Mouse (Mus musculus) midbrain, embryonic 13.5 days (tissue): ENCODE measurements around the gene Spon2. TPM values are rescaled to one million over a fixed set of nuclear protein-coding genes. Genes with fewer than 3 reads are reported as not detected.

Experiments
- ATAC-seq: fragments of 200-750 bp; cut with Nextera tagmentation; 2 replicates; pipeline ENCODE4 v1.8.0; 2017; ENCODE audit warnings: mild to moderate bottlenecking, moderate TSS enrichment, moderate library complexity
- H3K27ac ChIP-seq: fragments of 300-500 bp; sonication (generic); 2 replicates; pipeline ENCODE4 v1.5.1; 2015; ENCODE audit warnings: inconsistent platforms, mild to moderate bottlenecking, moderate library complexity
- H3K27me3 ChIP-seq: fragments of 300-500 bp; sonication (generic); 2 replicates; pipeline ENCODE4 v1.6.1; 2015; ENCODE audit warnings: mild to moderate bottlenecking, inconsistent platforms
- H3K36me3 ChIP-seq: fragments of 300-500 bp; sonication (generic); 2 replicates; pipeline ENCODE4 v1.6.1; 2015; ENCODE audit warnings: mild to moderate bottlenecking, inconsistent platforms
- H3K4me1 ChIP-seq: fragments of 300-500 bp; sonication (generic); replicated peaks from 2 replicates; pipeline ENCODE4 v1.6.1; 2015; ENCODE audit warnings: inconsistent platforms
- H3K4me2 ChIP-seq: fragments of 300-500 bp; sonication (generic); replicated peaks from 2 replicates; pipeline ENCODE4 v1.6.1; 2015; ENCODE audit warnings: moderate library complexity, mild to moderate bottlenecking, inconsistent platforms
- H3K4me3 ChIP-seq: fragments of 300-500 bp; sonication (generic); replicated peaks from 2 replicates; pipeline ENCODE4 v1.5.1; 2015; ENCODE audit warnings: mild to moderate bottlenecking, inconsistent platforms
- H3K9ac ChIP-seq: fragments of 300-500 bp; sonication (generic); replicated peaks from 2 replicates; pipeline ENCODE4 v1.6.1; 2015; ENCODE audit warnings: mild to moderate bottlenecking, inconsistent platforms
- H3K9me3 ChIP-seq: fragments of 300-500 bp; sonication (generic); 2 replicates; pipeline ENCODE4 v1.6.1; 2016; ENCODE audit warnings: mild to moderate bottlenecking, inconsistent platforms
- WGBS: fragments of 180-500 bp; shearing (Covaris S2); methylation state at CpG from one replicate; pipeline ENCODE4 v1.1.7; 2015; 5-methylcytosine and 5-hydroxymethylcytosine counted together
- polyA plus RNA-seq: library from polyadenylated mRNA; unstranded; fragments of >200 nt; fragmentation: Nextera tagmentation; extraction: Ambion mirVana; gene quantifications from 2 replicates; pipeline ENCODE4 v1.2.1, GENCODE M21; 2015

Spon2 gene
- polyA plus RNA-seq, 1 experiment from 2014 or later: 1.9 TPM

DNA sequence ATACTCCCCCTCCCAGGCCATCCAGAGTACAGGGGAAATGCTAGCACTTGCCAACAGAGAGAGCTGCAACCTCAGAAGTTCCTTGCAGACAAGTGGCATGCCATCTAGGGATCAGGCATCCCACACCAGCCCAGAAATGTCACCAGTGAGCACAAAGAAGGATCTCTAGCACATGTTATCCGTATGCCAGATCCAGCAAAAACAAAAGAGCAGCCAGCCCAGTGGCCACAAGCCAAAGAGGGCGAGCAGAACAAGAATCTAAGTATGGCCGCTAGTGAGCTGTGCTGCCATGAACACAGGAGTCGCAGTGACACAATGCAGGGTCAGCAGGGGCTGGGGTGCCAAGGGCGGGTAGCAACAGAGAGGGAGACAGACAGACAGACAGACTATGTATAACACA lies 12.0 kb upstream of the Spon2 start:
- 53% methylated on average over 5 of the region's 5 CpGs for WGBS
- H3K27ac ChIP-seq: no peak overlapping the region
- no peak overlapping the region for H3K4me3 ChIP-seq
- H3K27me3 ChIP-seq: no peaks in the 10 kb centered on the region
- no peak for ATAC-seq
- no peaks in the 10 kb centered on the region for H3K4me1 ChIP-seq
- H3K36me3 ChIP-seq: no peaks in the 10 kb centered on the region
- no peak overlapping the region for H3K4me2 ChIP-seq
- H3K9ac ChIP-seq: no peak overlapping the region
- no peaks in the 10 kb centered on the region for H3K9me3 ChIP-seq

DNA sequence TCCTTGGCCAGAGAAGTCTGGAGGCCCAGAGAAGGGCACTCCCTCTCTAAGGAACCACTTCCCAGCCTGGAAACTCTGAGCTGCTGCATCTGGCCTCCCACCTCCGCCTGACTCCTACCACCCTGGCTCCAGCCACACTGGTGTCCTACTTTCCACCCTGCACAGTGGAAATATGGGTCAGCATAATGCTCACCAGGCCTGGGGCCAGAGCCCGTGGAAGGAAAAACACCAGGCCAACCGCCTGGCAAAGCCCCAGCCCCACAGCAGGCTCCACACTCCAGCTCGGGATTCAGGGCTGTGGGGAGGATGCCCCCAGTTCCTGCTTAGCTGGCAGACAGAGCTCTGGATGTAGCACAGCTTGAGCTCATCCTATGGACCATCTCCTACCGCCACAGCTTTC lies 10.2 kb upstream of the Spon2 start:
- H3K9me3 ChIP-seq: no peaks in the 10 kb centered on the region
- no peak overlapping the region for H3K4me3 ChIP-seq
- H3K4me2 ChIP-seq: no peak overlapping the region
- no peaks in the 10 kb centered on the region for H3K27me3 ChIP-seq
- H3K27ac ChIP-seq: no peak overlapping the region
- no peak for ATAC-seq
- 68% methylated on average over 5 of the region's 5 CpGs for WGBS
- 0 out of 2 replicates have a peak overlapping the region, but pooled peaks have one; percentile 20 for H3K9ac ChIP-seq
- H3K36me3 ChIP-seq: no peaks in the 10 kb centered on the region
- H3K4me1 ChIP-seq: no peaks in the 10 kb centered on the region

DNA sequence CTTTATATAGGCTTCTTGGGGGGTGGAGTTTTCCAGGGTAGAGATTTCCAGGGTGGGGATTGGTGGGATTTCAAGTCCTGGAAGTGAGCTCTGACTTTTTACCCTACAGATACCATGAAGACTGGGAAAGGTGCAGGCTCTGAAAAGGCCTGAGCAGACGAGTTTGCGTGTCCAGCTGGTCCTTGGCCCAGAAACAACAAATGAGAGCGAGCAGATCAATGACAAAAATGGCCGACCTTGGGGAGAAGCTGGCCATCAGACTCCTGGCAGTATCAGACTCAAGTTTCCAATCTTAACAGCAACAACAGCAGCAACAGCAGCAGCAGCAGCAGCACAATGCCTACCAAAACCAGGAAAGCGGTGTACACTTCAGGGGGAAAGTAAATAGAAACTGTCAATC lies 7.4 kb upstream of the Spon2 start:
- H3K9me3 ChIP-seq: no peaks in the 10 kb centered on the region
- no peak overlapping the region for H3K9ac ChIP-seq
- ATAC-seq: no peak
- no peak overlapping the region for H3K4me2 ChIP-seq
- no peak overlapping the region for H3K27ac ChIP-seq
- WGBS: 85% methylated on average over 5 of the region's 5 CpGs
- H3K36me3 ChIP-seq: no peaks in the 10 kb centered on the region
- H3K27me3 ChIP-seq: no peaks in the 10 kb centered on the region
- no peak overlapping the region for H3K4me3 ChIP-seq
- H3K4me1 ChIP-seq: no peaks in the 10 kb centered on the region

DNA sequence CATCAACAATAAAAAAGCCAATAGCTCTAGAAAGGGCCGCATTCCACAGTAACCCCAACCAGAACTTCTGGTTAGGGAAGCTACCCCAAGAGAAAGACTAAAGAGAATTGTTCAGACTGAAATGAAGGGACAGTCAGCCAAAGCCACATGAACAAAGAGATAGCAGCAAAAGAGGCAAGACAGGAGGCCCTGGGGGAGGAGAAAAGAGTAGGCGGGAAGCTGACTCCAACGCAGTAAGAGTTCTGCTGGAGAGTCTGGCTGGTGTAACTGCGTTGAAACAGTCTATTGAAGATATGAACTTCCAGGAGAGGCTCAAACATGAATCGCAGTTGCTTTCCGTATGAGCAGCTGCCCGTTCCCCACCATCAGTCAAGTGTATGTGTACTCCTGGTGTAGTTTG lies 6.2 kb upstream of the Spon2 start:
- Histone ChIP-seq H3K36me3 (no peaks in the 10 kb centered on the region), H3K27ac (no peak overlapping the region), H3K9ac (no peak overlapping the region), H3K27me3 (no peaks in the 10 kb centered on the region), H3K9me3 (no peaks in the 10 kb centered on the region), H3K4me2 (no peak overlapping the region), H3K4me3 (no peak overlapping the region), H3K4me1 (no peaks in the 10 kb centered on the region)
- 86% methylated on average over 7 of the region's 7 CpGs for WGBS
- ATAC-seq: no peak

DNA sequence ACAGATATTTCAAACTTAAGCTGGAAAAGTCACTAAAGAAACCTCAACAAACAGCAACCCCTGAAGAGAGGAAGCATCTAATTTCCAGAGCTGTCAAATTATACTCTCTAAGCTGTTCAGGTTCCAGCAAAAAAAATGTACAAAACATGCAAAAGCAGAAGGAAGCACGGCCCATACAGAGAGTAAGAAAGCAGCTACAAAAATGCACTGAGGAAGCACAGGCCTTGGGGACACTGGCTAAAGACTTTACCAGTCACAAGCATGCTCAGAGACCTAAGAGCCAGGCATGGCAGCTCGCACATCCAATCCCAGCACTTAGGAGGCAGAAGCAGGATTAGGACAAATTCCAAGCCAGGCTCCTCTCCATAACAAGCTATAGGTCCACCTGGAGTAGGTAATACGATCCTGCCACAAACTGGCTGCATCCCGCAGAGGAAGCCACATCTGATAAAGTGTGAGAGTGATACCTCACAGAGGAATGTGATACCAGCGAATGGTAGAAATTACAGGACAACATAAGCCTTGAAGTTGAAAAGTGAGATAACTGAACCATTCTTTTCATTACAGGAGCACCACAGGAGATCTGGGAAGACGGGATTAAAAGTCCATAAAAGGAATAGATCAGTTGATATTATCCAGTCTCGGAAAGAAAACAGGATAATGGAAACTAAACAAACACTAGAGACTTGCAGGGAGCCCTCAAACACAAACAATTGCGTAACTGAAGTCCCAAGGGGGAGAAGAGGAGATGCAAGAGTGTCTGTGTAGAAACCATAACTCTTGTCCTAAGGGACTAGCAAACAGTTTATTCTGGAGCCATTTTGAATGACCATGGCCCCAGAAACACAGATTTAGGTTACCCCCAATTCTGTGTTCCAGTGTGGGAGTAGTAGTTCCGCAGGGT lies 4.8 kb upstream of the Spon2 start:
- H3K27ac ChIP-seq: no peak overlapping the region
- 75% methylated on average over 9 of the region's 9 CpGs for WGBS
- ATAC-seq: no peak

DNA sequence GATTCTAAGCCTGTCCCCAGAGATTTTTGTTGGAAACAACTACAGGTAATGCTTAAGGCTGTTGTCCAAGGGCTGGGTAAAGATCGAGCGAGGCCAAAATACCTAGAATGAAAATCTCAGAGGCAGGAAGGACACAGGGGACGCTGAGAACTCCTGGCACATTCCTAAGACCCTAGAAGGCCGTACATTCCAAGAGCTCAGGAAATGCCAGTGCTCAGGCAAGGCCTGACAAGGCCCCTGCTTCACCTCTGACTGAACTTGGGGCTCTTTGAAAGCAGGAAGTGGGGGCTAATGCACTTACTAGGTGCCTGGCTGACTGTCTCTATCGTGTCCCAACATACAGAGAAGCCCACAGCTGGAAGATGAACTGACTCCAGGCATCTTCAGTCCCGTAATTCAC lies 4.1 kb upstream of the Spon2 start:
- no peak overlapping the region for H3K27ac ChIP-seq
- H3K9ac ChIP-seq: no peak overlapping the region
- no peaks in the 10 kb centered on the region for H3K9me3 ChIP-seq
- no peak for ATAC-seq
- no peak overlapping the region for H3K4me3 ChIP-seq
- WGBS: 80% methylated on average over 6 of the region's 6 CpGs
- H3K4me1 ChIP-seq: peaks cover 13% of the 10 kb centered on the region; the same call in 1 of the 2 replicates
- H3K4me2 ChIP-seq: no peak overlapping the region
- H3K36me3 ChIP-seq: no peaks in the 10 kb centered on the region
- H3K27me3 ChIP-seq: no peaks in the 10 kb centered on the region

More for the DNA sequence above, 4.8 kb upstream of the Spon2 start:
- Histone ChIP-seq H3K36me3 (no peaks in the 10 kb centered on the region), H3K4me3 (no peak overlapping the region), H3K27me3 (no peaks in the 10 kb centered on the region), H3K9me3 (no peaks in the 10 kb centered on the region), H3K4me1 (peaks cover 8% of the 10 kb centered on the region; the same call in 1 of the 2 replicates), H3K9ac (no peak overlapping the region), H3K4me2 (no peak overlapping the region)

DNA sequence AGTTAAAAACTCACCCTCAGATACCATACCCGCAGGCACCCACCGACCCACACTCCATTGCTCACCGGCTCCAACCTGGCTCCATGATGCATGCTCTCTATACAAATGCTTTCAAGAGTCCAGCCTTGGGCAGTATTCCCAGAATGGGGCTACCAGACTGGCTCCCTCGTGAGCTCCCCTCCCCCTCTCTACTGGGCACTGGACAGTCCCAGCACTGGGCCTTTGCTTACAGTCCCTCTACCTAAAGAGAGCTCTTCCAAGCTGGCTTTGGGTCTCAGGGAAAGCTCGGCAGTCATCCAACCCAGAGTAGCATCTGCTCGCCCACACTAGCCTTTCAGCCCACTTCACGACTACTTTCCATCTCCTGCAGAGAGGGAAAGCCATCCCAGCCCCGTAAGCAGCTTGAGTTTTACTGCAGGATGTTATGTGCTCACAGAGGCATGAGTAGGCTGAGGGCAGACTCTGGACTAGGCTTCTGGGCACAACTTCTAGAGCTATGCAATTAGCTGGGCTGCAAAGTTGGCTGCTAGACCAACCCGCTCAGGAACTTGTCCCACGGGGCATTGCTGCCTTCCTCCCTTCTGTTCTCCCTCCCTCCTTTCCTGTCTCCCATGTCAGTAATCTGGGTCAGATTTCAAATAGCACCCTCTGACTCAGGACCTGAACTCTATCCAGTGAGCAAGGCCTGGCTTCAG lies 2.2 kb upstream of the Spon2 start:
- Histone ChIP-seq H3K4me1 (peaks cover 13% of the 10 kb centered on the region; the same call in 1 of the 2 replicates), H3K27ac (no peak overlapping the region), H3K36me3 (no peaks in the 10 kb centered on the region), H3K4me2 (no peak overlapping the region), H3K9me3 (no peaks in the 10 kb centered on the region), H3K4me3 (no peak overlapping the region), H3K9ac (no peak overlapping the region), H3K27me3 (no peaks in the 10 kb centered on the region)
- ATAC-seq: no peak
- WGBS: 85% methylated on average over 10 of the region's 10 CpGs

DNA sequence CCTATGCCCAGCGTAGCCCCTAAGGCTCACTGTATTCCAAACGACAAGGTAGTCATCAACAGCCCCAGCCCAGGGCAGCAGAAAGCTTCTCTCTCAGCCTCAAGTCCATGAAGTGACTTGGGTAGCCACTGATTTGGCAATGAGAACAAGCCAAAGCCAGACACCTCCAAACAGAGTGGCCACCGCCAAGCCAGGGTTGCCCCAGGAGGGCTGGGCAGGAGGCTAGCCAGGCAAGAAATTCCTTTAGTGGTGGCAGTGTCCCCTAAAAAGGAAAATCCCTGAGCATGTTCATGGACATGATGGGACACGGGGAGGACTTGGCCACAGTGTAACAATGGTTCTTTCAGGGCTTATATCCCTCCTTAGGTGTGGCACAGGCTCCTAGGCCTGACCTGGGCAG lies 1.6 kb upstream of the Spon2 start:
- H3K36me3 ChIP-seq: no peaks in the 10 kb centered on the region
- no peak overlapping the region for H3K4me3 ChIP-seq
- H3K4me1 ChIP-seq: peaks cover 13% of the 10 kb centered on the region; the same call in 1 of the 2 replicates
- no peak for ATAC-seq
- H3K9me3 ChIP-seq: no peaks in the 10 kb centered on the region
- 95% methylated on average over 4 of the region's 4 CpGs for WGBS
- H3K27me3 ChIP-seq: no peaks in the 10 kb centered on the region
- no peak overlapping the region for H3K9ac ChIP-seq
- no peak overlapping the region for H3K4me2 ChIP-seq
- H3K27ac ChIP-seq: no peak overlapping the region

DNA sequence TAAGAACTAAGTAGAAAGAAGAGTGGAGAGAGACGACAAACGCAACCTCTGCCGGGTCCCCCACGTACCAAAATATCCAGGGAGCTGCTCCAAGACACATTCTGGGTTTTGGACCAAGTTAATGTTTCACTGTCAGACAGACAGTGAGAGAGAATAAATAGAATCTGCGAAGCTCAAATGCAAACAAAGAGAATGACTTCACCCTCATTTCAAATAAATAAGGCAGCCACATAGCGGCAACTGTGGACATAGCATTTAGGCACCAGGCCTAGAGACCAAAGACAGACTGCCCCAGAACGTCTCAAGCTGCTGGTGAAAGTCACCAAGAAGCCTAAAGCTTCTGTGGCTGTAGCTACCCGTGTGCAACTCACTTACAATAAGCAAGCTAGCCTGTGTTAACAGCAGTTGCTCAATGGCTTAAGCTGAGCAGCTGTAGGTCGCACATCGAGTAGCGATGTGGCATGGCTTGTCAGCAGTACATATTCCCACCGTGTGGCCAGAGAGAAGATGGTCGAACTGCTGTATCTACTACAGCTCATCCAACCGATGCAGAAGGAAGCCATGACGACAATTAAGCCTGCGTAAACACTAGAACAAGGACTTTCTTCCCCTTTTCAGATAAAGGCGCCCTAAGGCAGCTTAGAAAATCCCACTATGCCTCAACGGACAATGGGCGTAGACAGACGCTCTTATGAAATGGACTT lies 643 bp upstream of the Spon2 start:
- WGBS: 73% methylated on average over 20 of the region's 20 CpGs
- ATAC-seq: no peak
- H3K4me3 ChIP-seq: no peak overlapping the region
- H3K27ac ChIP-seq: no peak overlapping the region
- H3K4me2 ChIP-seq: no peak overlapping the region
- no peaks in the 10 kb centered on the region for H3K9me3 ChIP-seq
- peaks cover 13% of the 10 kb centered on the region; the same call in 1 of the 2 replicates for H3K4me1 ChIP-seq
- no peak overlapping the region for H3K9ac ChIP-seq
- no peaks in the 10 kb centered on the region for H3K36me3 ChIP-seq
- H3K27me3 ChIP-seq: no peaks in the 10 kb centered on the region

DNA sequence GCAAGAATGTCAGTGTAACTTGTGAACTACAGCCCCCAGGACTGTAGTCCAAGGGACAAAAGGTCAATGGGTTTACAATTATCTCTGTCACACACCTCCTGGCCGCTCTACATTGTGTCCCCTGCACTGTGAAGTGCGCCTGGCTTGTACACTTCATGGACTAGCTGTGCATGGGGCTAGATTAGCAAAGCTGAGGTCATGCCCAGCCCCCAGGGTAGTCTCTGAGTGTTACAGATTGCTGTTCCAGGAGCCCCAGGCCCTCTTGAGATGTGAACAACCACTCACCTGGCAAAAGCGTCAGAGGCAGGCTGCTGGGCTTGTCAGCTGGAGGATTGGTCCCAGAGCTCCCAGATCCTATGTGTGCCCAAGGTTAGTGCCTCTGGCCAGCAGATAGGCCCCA lies 592 bp downstream of the Spon2 start:
- Histone ChIP-seq H3K27ac (no peak overlapping the region), H3K4me3 (no peak overlapping the region), H3K4me1 (peaks cover 13% of the 10 kb centered on the region; the same call in 1 of the 2 replicates), H3K9ac (no peak overlapping the region), H3K4me2 (no peak overlapping the region), H3K9me3 (no peaks in the 10 kb centered on the region), H3K36me3 (no peaks in the 10 kb centered on the region), H3K27me3 (no peaks in the 10 kb centered on the region)
- ATAC-seq: no peak
- 71% methylated on average over 3 of the region's 3 CpGs for WGBS

DNA sequence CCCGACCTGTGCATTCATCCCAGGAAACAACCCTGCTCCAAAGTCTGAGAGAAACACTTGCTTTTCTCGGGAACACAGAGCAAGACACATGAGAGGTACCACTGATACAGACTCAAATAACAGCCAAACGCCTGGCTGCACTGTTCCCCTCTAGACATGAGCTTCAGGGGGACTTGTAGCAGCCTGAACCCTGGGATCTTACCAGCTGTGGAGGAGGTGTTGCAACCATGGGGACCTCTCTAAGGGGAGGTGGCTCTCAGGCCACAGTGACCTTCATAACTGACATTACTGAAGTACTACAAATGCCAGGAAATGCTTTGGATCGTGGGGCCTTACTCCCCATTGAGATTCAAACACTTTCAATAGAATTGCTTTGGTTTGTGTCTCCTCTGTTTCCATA lies 3.5 kb downstream of the Spon2 start:
- no peak overlapping the region for H3K4me3 ChIP-seq
- no peaks in the 10 kb centered on the region for H3K9me3 ChIP-seq
- no peaks in the 10 kb centered on the region for H3K36me3 ChIP-seq
- no peak for ATAC-seq
- H3K9ac ChIP-seq: no peak overlapping the region
- no peak overlapping the region for H3K27ac ChIP-seq
- H3K4me2 ChIP-seq: no peak overlapping the region
- no peaks in the 10 kb centered on the region for H3K27me3 ChIP-seq
- H3K4me1 ChIP-seq: peaks cover 13% of the 10 kb centered on the region; the same call in 1 of the 2 replicates
- WGBS: 75% methylated on average over 4 of the region's 4 CpGs

DNA sequence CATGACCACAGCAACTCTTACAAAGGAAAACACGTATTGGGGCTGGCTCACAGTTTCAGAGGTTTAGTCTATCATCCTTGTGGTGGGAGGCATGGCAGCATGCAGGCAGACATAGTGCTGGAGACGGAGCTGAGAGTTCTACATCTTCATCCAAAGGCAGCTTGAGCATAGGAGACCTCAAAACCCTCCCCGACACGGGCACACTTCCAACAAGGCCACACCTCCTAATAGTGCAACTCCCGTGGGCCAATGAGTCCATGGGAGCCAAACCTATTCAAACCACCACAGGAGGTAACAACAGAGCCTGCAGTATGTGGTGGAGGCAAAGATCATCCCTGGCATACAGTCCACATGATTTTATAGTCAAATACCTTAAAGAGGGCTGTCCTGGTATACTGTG lies 7.0 kb downstream of the Spon2 start:
- Histone ChIP-seq H3K36me3 (no peaks in the 10 kb centered on the region), H3K4me1 (0 out of 2 replicates have a peak, but pooled peaks cover 4% of the 10 kb centered on the region), H3K27ac (no peak overlapping the region), H3K9ac (no peak overlapping the region), H3K4me2 (no peak overlapping the region), H3K4me3 (no peak overlapping the region), H3K27me3 (no peaks in the 10 kb centered on the region), H3K9me3 (no peaks in the 10 kb centered on the region)
- ATAC-seq: no peak
- 81% methylated on average over 5 of the region's 5 CpGs for WGBS
